Mouse (Mus musculus) spleen, postnatal 4 days (tissue): ENCODE measurements around the gene Gm21943.
"Not testable (repeated sequence)": the region's sequence is repeated elsewhere in the genome, so short reads cannot be mapped to it uniquely, and the experiment has no call there.

Experiments used
- DNase-seq, 2 experiments: peaks; one replicate each; pipeline ENCODE4 v3.0.0; 2022; ENCODE audit warnings: low spot score in 2 of 2

The Gm21943 gene

GRCm38 (mm10) chrY:57533644-57534043 is at the start of gene Gm21943:
Gene Gm21943 (minus strand): TSS chrY:57533744.
- not testable (repeated sequence) for DNase-seq
